Mouse (Mus musculus): ENCODE data around the gene Limd1.

Limd1 gene

GRCm38 (mm10) chr9:123483598-123483997, 5.1 kb downstream of the Limd1 start:
- no peak for DNase-seq (ENCODE audit: low read depth)

GRCm38 (mm10) chr9:123484830-123485229, 6.3 kb downstream of the Limd1 start:
- DNase-seq (ENCODE audit: low read depth) = no peak

GRCm38 (mm10) chr9:123485561-123485960, 7.1 kb downstream of the Limd1 start:
- DNase-seq (ENCODE audit: low read depth) = no peak

- DNase-seq (ENCODE audit: low read depth) = no peak
Observed at GRCm38 (mm10) chr9:123486635-123487034, 8.1 kb downstream of the Limd1 start.

GRCm38 (mm10) chr9:123489073-123489472, 10.6 kb downstream of the Limd1 start:
- no peak for DNase-seq (ENCODE audit: low read depth)

- no peak for DNase-seq (ENCODE audit: low read depth)
Observed at GRCm38 (mm10) chr9:123489727-123490343, 11.3 kb downstream of the Limd1 start.

- DNase-seq (ENCODE audit: low read depth) = no peak
Observed at GRCm38 (mm10) chr9:123490930-123491329, 12.4 kb downstream of the Limd1 start.

GRCm38 (mm10) chr9:123491917-123492585, 13.5 kb downstream of the Limd1 start:
- DNase-seq (ENCODE audit: low read depth) = no peak

GRCm38 (mm10) chr9:123496665-123497064, 18.2 kb downstream of the Limd1 start:
- no peak for DNase-seq (ENCODE audit: low read depth)

- no peak for DNase-seq (ENCODE audit: low read depth)
Observed at GRCm38 (mm10) chr9:123497906-123498305, 19.4 kb downstream of the Limd1 start.

GRCm38 (mm10) chr9:123500480-123500879, 22.0 kb downstream of the Limd1 start:
- DNase-seq (ENCODE audit: low read depth) = peak; percentile 49

- DNase-seq (ENCODE audit: low read depth) = no peak
Observed at GRCm38 (mm10) chr9:123503171-123503834, 24.8 kb downstream of the Limd1 start.

- DNase-seq (ENCODE audit: low read depth) = peak; percentile 76
Observed at GRCm38 (mm10) chr9:123504325-123504724, 25.8 kb downstream of the Limd1 start.

- DNase-seq (ENCODE audit: low read depth) = no peak
Observed at GRCm38 (mm10) chr9:123505598-123505997, 27.1 kb downstream of the Limd1 start.

- DNase-seq (ENCODE audit: low read depth) = no peak
Observed at GRCm38 (mm10) chr9:123506270-123507146, 28.0 kb downstream of the Limd1 start.

- peak; percentile 28 for DNase-seq (ENCODE audit: low read depth)
Observed at GRCm38 (mm10) chr9:123507380-123507779, 28.9 kb downstream of the Limd1 start.

- no peak for DNase-seq (ENCODE audit: low read depth)
Observed at GRCm38 (mm10) chr9:123508986-123509385, 30.5 kb downstream of the Limd1 start.

GRCm38 (mm10) chr9:123509638-123510604, 31.4 kb downstream of the Limd1 start:
- no peak for DNase-seq (ENCODE audit: low read depth)

GRCm38 (mm10) chr9:123510926-123511325, 32.4 kb downstream of the Limd1 start:
- no peak for DNase-seq (ENCODE audit: low read depth)

GRCm38 (mm10) chr9:123512482-123512881, 34.0 kb downstream of the Limd1 start:
- DNase-seq (ENCODE audit: low read depth) = no peak

- peak; percentile 11 for DNase-seq (ENCODE audit: low read depth)
Observed at GRCm38 (mm10) chr9:123515087-123515486, 36.6 kb downstream of the Limd1 start.
